Mouse (Mus musculus) cerebellum, postnatal 4 days (tissue): ENCODE measurements at regions not wholly inside any gene's neighbourhood (a gene's known extent, or its start where the extent isn't known, plus 50 kb on each side); places are given as distances from the start of the nearest gene placed in this dataset.

Experiments used
- DNase-seq, 2 experiments: peaks; one replicate each; pipeline ENCODE4 v3.0.0; 2022; ENCODE audit warnings: low spot score in 2 of 2, mixed read lengths in 1 of 2

DNA sequence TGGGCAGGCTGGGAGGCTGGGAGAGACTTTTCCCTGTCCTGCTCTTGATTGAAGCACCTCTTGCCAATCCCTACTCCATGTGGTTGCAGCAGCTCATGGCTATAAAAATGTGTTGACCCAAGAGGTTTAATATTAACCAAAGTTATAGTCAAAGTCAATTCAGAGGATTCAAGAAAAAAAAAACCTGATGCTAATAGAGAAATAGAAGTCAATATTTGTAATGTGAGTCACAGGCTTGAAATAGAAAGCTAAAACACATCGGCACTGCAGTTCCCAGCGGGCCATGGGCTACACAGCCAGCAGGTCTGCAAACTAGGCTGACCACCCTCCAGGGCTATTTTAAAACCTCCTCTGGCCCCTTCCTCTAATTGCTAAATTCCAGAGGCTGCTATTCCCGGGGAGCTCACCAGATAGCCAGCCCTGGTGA is 53.2 kb upstream of the Bmp2 start:
- no peak for DNase-seq

- DNase-seq: no peak
Measured at GRCm38 (mm10) chr2:133499904-133500303, 52.1 kb upstream of the Bmp2 start.
